Mouse (Mus musculus) testis, adult 2 months (tissue): ENCODE data around the gene Olfr804. TPM values are rescaled to one million over a fixed set of nuclear protein-coding genes. Genes with fewer than 3 reads are reported as not detected.

Experiments used
- H3K27ac ChIP-seq: fragments of 200-500 bp; 2 replicates; pipeline ENCODE4 v1.5.1; 2012; ENCODE audit warnings: low read depth, low read length; ENCODE audit not compliant: control insufficient read depth, insufficient read depth
- H3K27me3 ChIP-seq: fragments of 200-500 bp; 2 replicates; pipeline ENCODE4 v1.6.1; 2012; ENCODE audit warnings: mild to moderate bottlenecking, low read length, moderate library complexity; ENCODE audit not compliant: control insufficient read depth, insufficient read depth
- H3K36me3 ChIP-seq: fragments of 200-500 bp; 2 replicates; pipeline ENCODE4 v1.6.1; 2012; ENCODE audit warnings: mild to moderate bottlenecking, low read length; ENCODE audit not compliant: control insufficient read depth, insufficient read depth
- H3K4me1 ChIP-seq: fragments of 200-500 bp; 2 replicates; pipeline ENCODE4 v1.6.1; 2012; ENCODE audit warnings: low read length; ENCODE audit not compliant: control insufficient read depth, insufficient read depth
- H3K4me3 ChIP-seq: fragments of 200-500 bp; 2 replicates; pipeline ENCODE4 v1.5.1; 2012; ENCODE audit warnings: low read depth, mild to moderate bottlenecking, low read length, moderate library complexity, mixed read lengths; ENCODE audit not compliant: control insufficient read depth
- CTCF ChIP-seq: fragments of 200-500 bp; IDR thresholded peaks from 2 replicates; pipeline ENCODE4 v1.5.1; 2012; ENCODE audit warnings: low read depth, mild to moderate bottlenecking, inconsistent platforms, low read length, moderate library complexity; ENCODE audit not compliant: control insufficient read depth, insufficient read depth, insufficient replicate concordance
- POLR2A ChIP-seq: fragments of 200-500 bp; IDR thresholded peaks from 2 replicates; pipeline ENCODE4 v1.6.1; 2012; ENCODE audit warnings: low read depth, mild to moderate bottlenecking, inconsistent platforms, low read length, moderate library complexity; ENCODE audit not compliant: control insufficient read depth
- polyA plus RNA-seq: library from polyadenylated mRNA; depleted of rRNA; stranded (reverse); fragments of >200 nt; gene quantifications from 2 replicates; pipeline ENCODE4 v1.2.3, GENCODE M21; 2012; rRNA removed

The Olfr804 gene
- not detected in 2 replicates for polyA plus RNA-seq

DNA sequence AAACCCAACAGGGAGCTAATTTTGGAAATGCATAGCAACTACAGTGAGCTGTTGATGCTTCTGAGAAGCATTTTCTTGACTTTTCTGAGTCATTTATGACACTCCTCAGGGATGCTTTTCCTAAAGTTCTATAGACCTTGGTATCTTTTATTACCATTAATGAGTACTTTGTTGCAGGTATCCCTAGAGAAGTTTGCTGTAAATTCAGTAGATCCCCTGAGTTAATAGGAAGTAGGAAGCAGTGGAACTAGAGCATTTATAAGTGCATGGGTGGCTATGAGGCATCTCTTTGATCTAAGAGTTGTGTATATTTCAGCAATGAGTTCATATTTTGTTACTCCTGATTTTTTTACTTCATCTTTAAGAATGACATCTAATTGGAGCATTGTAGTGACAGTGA lies at the start of gene Olfr804:
TSS of gene Olfr804 (plus strand) at position 301 of the 400 bp plus-strand sequence.
- TF ChIP-seq POLR2A = no peak
- no peak for TF ChIP-seq CTCF
- Histone ChIP-seq H3K4me3 (no peak within 1 kb of the TSS), H3K27me3 (no peaks in the 10 kb centered on the region), H3K4me1 (no peaks in the 10 kb centered on the region), H3K36me3 (no peaks in the 10 kb centered on the region), H3K27ac (no peak within 1 kb of the TSS)

DNA sequence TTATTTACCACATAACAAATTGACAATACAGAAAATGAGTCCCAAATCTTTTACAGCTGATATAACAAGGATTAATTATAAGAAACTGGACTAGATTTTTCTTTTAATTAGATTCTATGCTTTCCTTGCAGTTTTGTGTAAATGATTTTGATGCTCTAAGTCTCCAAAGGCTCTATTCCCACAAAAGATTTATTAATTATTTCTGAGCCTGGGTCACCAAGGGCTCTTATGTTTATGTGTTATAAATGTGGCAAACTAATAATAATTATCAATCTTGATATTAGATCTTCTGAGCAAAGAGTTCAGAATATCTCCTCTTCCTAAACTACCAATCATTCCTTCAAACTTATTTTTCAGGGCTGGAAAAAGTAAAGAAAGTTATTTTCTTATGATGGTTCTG lies 45.6 kb upstream of the Olfr804 start, which contains the start of gene Olfr800:
TSS of gene Olfr800 (plus strand) at position 301 of the 400 bp plus-strand sequence.
- H3K27ac ChIP-seq = no peak within 1 kb of the TSS
- no peak within 1 kb of the TSS for H3K4me3 ChIP-seq
- no peaks in the 10 kb centered on the region for H3K36me3 ChIP-seq
- H3K27me3 ChIP-seq = no peaks in the 10 kb centered on the region
- TF ChIP-seq POLR2A (no peak), CTCF (no peak)
- no peaks in the 10 kb centered on the region for H3K4me1 ChIP-seq

DNA sequence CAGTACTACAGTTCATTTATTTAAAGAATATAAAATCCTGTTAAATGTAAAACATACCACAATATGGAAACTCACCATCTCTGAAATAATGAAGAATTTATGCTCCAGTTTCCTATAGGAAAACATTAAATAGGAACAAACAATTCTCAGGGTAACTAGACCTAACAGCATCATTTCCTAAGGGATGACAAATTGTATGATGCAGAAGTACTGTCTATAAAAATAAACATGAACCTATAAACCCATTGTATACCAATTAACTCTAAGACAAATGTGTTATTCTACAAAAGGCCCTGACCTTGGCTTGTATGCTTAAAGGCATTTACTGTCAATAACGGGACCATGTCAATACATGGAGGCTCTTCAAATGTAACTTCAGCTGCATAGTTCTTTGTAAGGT lies 29.2 kb upstream of the Olfr804 start, which contains the start of gene Olfr801:
TSS of gene Olfr801 (minus strand) at position 101 of the 400 bp plus-strand sequence.
- no peaks in the 10 kb centered on the region for H3K27me3 ChIP-seq
- H3K4me1 ChIP-seq = no peaks in the 10 kb centered on the region
- no peak for TF ChIP-seq CTCF
- no peak for TF ChIP-seq POLR2A
- no peak within 1 kb of the TSS; the same call in 1 of the 2 replicates for H3K4me3 ChIP-seq
- H3K36me3 ChIP-seq = no peaks in the 10 kb centered on the region
- H3K27ac ChIP-seq = no peak within 1 kb of the TSS

DNA sequence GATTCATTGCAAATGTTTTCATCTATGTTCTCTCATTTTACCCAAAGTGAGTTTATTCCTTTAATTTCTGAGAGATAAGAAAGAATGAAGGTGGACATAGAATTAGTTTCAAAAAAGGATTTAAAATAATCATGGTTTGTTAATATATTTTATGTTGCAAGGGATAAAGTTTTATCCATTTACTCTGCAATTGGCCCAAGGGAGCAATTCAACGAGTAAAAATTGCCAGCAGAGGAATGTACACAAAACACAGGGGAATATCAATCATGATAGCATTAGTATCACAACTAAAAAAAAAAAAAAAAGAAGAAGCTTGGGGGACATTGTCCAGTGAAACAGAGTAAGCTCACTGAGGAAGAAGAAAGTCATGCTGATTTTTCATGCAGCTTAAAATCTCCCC lies 14.9 kb upstream of the Olfr804 start, which contains the start of gene Olfr802:
TSS of gene Olfr802 (minus strand) at position 101 of the 400 bp plus-strand sequence.
- H3K4me3 ChIP-seq = no peak within 1 kb of the TSS
- H3K27ac ChIP-seq = no peak within 1 kb of the TSS
- H3K4me1 ChIP-seq = no peaks in the 10 kb centered on the region
- no peaks in the 10 kb centered on the region for H3K36me3 ChIP-seq
- no peaks in the 10 kb centered on the region for H3K27me3 ChIP-seq
- TF ChIP-seq POLR2A = no peak
- TF ChIP-seq CTCF = no peak

DNA sequence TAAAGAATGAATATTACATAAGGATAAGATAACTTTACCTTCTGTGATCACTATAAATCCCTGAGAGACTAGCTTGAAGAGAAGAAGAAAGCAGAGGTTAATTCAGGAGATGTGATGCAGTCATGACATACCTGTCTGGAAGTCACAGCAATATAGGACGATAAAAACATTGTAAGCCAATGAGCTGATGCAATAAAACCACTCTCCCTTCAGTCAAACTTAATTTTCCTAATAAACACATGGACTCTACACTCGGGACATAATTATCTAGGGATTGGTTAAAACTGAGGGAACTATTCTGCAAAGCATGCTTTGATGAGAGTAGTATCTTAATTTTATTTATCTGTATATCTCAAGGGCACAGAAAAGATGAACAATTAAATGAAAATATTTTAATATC lies 8.8 kb upstream of the Olfr804 start, which contains the start of gene Olfr803:
TSS of gene Olfr803 (minus strand) at position 101 of the 400 bp plus-strand sequence.
- H3K4me3 ChIP-seq = no peak within 1 kb of the TSS
- no peak within 1 kb of the TSS for H3K27ac ChIP-seq
- H3K27me3 ChIP-seq = no peaks in the 10 kb centered on the region
- TF ChIP-seq CTCF (no peak), POLR2A (no peak)
- no peaks in the 10 kb centered on the region for H3K4me1 ChIP-seq
- no peaks in the 10 kb centered on the region for H3K36me3 ChIP-seq

DNA sequence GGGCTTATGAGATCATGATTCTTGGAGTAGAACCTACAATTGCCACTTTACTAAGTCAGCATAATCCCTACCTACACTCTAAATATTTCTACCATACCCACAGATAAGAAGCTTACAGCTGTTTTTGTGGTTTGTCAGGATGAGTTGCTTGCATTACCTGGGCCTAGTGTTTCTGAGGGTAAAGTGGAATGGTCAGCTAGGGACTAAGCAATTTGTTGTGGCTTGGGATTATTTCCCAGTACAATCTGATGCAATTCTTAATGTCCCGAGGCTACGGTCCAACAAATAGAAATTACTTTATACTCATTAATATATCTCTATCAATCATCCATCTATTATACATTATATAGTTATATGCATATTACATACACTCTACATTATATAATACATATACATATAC lies 26.3 kb downstream of the Olfr804 start, which contains the start of gene Olfr805:
TSS of gene Olfr805 (minus strand) at position 101 of the 400 bp plus-strand sequence.
- TF ChIP-seq CTCF = no peak
- TF ChIP-seq POLR2A = no peak
- H3K4me1 ChIP-seq = no peaks in the 10 kb centered on the region
- no peak within 1 kb of the TSS for H3K4me3 ChIP-seq
- H3K36me3 ChIP-seq = no peaks in the 10 kb centered on the region
- H3K27me3 ChIP-seq = no peaks in the 10 kb centered on the region
- H3K27ac ChIP-seq = no peak within 1 kb of the TSS

DNA sequence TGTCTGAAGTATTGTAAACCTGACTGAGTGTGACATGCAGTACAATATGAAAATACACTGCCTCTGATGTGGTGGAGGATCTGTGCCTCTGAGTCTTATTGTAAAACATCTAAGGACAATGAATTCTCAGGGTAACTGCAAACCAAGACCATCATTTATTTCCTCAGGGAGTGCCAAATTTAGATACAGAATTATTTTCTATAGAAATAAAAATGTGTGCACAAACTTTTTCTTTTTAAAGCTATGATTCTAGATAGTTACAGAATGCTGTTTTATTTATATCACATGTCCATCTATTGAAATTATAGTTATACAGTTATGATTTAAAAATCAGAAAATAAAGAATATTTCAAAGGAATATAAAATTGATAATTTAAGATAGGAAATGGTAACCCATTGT lies 38.8 kb downstream of the Olfr804 start, which contains the start of gene Olfr806:
TSS of gene Olfr806 (minus strand) at position 101 of the 400 bp plus-strand sequence.
- Histone ChIP-seq H3K27me3 (no peaks in the 10 kb centered on the region), H3K4me3 (no peak within 1 kb of the TSS), H3K36me3 (no peaks in the 10 kb centered on the region), H3K4me1 (no peaks in the 10 kb centered on the region), H3K27ac (no peak within 1 kb of the TSS)
- TF ChIP-seq POLR2A = no peak
- TF ChIP-seq CTCF = no peak
